Mouse (Mus musculus) liver, embryonic 15.5 days (tissue): ENCODE measurements around the gene Atp10b. TPM values are rescaled to one million over a fixed set of nuclear protein-coding genes. Genes with fewer than 3 reads are reported as not detected.

Experiments
- ATAC-seq: fragments of 200-750 bp; cut with Nextera tagmentation; 2 replicates; pipeline ENCODE4 v1.8.0; 2017; ENCODE audit warnings: moderate number of reproducible peaks, mild to moderate bottlenecking, moderate library complexity; ENCODE audit not compliant: insufficient read depth
- H3K27ac ChIP-seq: fragments of 300-500 bp; sonication (generic); replicated peaks from 2 replicates; pipeline ENCODE4 v1.5.1; 2015; ENCODE audit warnings: mild to moderate bottlenecking, inconsistent platforms
- H3K27me3 ChIP-seq: fragments of 300-500 bp; sonication (generic); 2 replicates; pipeline ENCODE4 v1.6.1; 2015; ENCODE audit warnings: mild to moderate bottlenecking, inconsistent platforms
- H3K36me3 ChIP-seq: fragments of 300-500 bp; sonication (generic); replicated peaks from 2 replicates; pipeline ENCODE4 v1.6.1; 2015; ENCODE audit warnings: moderate library complexity, mild to moderate bottlenecking, inconsistent platforms
- H3K4me1 ChIP-seq: fragments of 300-500 bp; sonication (generic); replicated peaks from 2 replicates; pipeline ENCODE4 v1.6.1; 2015; ENCODE audit warnings: inconsistent platforms
- H3K4me2 ChIP-seq: fragments of 300-500 bp; sonication (generic); 2 replicates; pipeline ENCODE4 v1.6.1; 2015; ENCODE audit warnings: moderate library complexity, mild to moderate bottlenecking, inconsistent platforms
- H3K4me3 ChIP-seq: fragments of 300-500 bp; sonication (generic); replicated peaks from 2 replicates; pipeline ENCODE4 v1.5.1; 2015; ENCODE audit warnings: mild to moderate bottlenecking, inconsistent platforms
- H3K9ac ChIP-seq: fragments of 300-500 bp; sonication (generic); 2 replicates; pipeline ENCODE4 v1.6.1; 2015; ENCODE audit warnings: moderate library complexity, mild to moderate bottlenecking, inconsistent platforms
- H3K9me3 ChIP-seq: fragments of 300-500 bp; sonication (generic); replicated peaks from 2 replicates; pipeline ENCODE4 v1.6.1; 2016; ENCODE audit warnings: inconsistent platforms
- WGBS: fragments of 180-500 bp; shearing (Covaris S2); methylation state at CpG from one replicate; pipeline ENCODE4 v1.1.7; 2015; ENCODE audit warnings: mixed read lengths; ENCODE audit not compliant: insufficient replicate concordance; 5-methylcytosine and 5-hydroxymethylcytosine counted together
- polyA plus RNA-seq: library from polyadenylated mRNA; unstranded; fragments of >200 nt; fragmentation: Nextera tagmentation; extraction: Ambion mirVana; gene quantifications from 2 replicates; pipeline ENCODE4 v1.2.1, GENCODE M21; 2015

Atp10b gene
- polyA plus RNA-seq, 1 experiment from 2014 or later: 0.02 TPM

DNA sequence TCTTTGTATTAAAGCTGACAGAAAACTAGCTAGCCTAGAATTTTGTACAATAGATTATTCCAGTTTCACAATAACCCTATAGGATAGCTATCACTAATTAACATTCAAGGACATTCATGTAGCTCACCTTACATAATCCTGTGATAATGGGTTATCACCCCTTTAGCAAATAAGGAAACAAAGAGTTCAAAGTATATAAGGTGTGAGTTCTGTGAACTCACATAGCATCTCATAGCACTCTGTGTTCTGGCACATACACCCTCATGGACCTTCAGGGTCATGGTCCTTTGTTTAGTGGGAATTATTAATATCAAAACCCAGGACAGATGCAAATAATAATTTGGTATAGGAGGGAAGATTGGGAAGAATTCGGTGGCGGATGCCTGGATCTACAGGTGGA is 50.4 kb downstream of the Atp10b start:
- H3K4me2 ChIP-seq: no peak overlapping the region
- H3K36me3 ChIP-seq: no peaks in the 10 kb centered on the region
- H3K9me3 ChIP-seq: no peaks in the 10 kb centered on the region
- no peak overlapping the region for H3K4me3 ChIP-seq
- H3K4me1 ChIP-seq: no peaks in the 10 kb centered on the region
- H3K9ac ChIP-seq: no peak overlapping the region
- no peak overlapping the region for H3K27ac ChIP-seq
- no peaks in the 10 kb centered on the region for H3K27me3 ChIP-seq
- 78% methylated on average over 2 of the region's 2 CpGs for WGBS
- no peak for ATAC-seq

DNA sequence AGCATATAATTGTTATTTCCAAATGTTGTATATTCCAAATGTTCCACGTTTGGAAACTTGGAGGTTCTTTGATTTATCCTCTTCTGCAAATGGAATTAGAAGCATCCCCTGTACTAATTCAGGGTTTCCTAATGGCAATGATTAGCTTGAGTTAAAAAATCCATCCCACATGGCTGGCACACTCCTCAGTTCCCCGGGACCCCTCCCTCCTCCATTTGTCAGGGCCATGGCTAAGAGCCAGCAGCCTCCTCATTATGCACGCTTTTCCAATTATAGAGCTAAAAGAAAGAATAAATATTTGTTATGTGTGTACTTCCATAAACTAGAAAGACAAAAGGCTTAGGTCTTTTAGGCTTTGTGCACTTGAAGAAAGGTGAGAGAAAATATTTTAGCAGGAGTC is 53.9 kb downstream of the Atp10b start:
- H3K9me3 ChIP-seq: no peaks in the 10 kb centered on the region
- H3K36me3 ChIP-seq: no peaks in the 10 kb centered on the region
- H3K27me3 ChIP-seq: no peaks in the 10 kb centered on the region
- no peak overlapping the region for H3K4me2 ChIP-seq
- H3K4me1 ChIP-seq: no peaks in the 10 kb centered on the region
- no peak for ATAC-seq
- no peak overlapping the region for H3K9ac ChIP-seq
- H3K27ac ChIP-seq: no peak overlapping the region
- 64% methylated on average over 3 of the region's 3 CpGs for WGBS
- H3K4me3 ChIP-seq: no peak overlapping the region

DNA sequence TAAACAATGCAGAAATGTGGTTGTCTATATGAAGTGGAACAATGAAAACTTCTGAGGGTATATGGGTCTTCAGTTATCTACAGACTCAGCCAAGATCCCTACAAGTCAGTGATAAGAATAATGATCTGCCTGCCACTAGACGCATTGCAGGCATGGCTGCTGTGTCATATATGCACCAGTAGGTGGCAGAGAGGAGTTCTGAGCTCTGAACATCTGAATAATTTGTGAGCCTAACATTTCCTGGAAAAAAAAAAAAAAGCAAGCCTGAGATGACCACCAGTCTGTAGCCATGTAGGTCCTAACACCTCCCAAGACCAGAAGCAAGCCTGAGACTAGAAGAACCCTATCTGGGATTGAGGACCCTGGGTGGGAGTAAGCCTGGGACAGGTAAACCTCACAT is 63.5 kb downstream of the Atp10b start:
- H3K27me3 ChIP-seq: no peaks in the 10 kb centered on the region
- 26% methylated on average over 1 of the region's 1 CpGs for WGBS
- ATAC-seq: no peak

DNA sequence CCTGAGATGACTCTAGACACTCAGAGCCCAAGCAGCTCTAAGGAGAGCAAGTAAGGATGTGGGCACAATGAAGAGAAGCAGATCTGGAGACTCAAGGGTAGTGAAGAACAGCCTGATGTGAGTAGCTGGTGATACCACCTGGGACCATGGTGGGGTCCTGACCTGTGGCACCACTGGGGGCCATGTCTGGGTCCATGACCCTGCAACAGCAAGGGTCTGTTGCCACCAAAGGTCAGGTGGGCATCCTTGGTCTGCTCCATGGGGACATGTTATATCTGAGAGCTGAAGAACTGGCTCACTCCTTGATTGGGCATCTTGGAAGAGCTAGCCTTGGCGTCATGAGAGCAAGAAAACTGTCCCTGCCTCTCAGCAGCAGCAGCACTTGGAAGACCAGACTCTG is 64.1 kb downstream of the Atp10b start:
- Histone ChIP-seq H3K4me2 (no peak overlapping the region), H3K36me3 (no peaks in the 10 kb centered on the region), H3K27me3 (no peaks in the 10 kb centered on the region), H3K4me1 (no peaks in the 10 kb centered on the region), H3K4me3 (no peak overlapping the region), H3K9ac (no peak overlapping the region), H3K9me3 (no peaks in the 10 kb centered on the region), H3K27ac (no peak overlapping the region)
- WGBS: 57% methylated on average over 1 of the region's 1 CpGs
- no peak for ATAC-seq

More for the DNA sequence above, 63.5 kb downstream of the Atp10b start:
- Histone ChIP-seq H3K36me3 (no peaks in the 10 kb centered on the region), H3K4me3 (no peak overlapping the region), H3K4me1 (no peaks in the 10 kb centered on the region), H3K9ac (no peak overlapping the region), H3K4me2 (no peak overlapping the region), H3K9me3 (no peaks in the 10 kb centered on the region), H3K27ac (no peak overlapping the region)

DNA sequence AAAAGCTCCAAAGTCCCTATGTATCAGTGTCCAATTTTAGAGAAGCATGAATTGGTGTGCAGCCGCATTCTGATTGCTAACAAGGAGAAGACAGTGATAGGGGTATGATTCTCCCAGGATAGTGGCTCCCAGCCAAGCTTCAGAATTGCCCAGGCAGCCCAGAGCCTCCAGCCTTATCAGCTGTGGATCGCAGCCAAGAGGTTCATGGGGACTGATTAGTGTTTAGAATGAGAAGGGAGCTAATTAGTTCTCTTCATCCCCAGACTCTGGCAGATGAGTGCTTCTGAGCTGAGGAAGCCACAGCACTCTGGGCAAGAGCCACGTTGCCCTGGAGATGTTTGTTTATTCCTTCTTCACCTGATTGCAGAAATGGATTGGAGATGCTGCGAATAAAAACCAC is 67.3 kb downstream of the Atp10b start:
- ATAC-seq: no peak
- WGBS: 37% methylated on average over 4 of the region's 4 CpGs

DNA sequence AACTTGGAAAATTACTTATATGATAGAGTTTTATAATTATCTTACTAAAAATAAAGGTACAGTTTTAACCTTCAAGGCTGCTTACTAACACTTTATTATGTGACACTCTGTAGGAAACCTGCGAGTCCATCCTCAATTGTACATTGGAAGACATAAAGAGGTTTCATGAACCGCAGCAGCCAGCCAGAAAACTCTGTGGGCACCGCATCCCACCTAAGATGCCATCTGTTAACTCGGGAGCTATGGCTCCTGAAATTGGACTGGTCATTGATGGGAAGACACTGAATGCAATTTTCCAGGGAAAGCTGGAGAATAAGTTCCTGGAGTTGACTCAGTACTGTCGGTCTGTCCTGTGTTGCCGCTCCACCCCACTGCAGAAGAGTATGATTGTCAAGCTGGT is 80.6 kb downstream of the Atp10b start:
- H3K4me1 ChIP-seq: no peaks in the 10 kb centered on the region
- H3K4me3 ChIP-seq: no peak overlapping the region
- H3K9ac ChIP-seq: no peak overlapping the region
- 78% methylated on average over 6 of the region's 6 CpGs for WGBS
- H3K9me3 ChIP-seq: no peaks in the 10 kb centered on the region
- no peak for ATAC-seq
- no peak overlapping the region for H3K27ac ChIP-seq
- H3K27me3 ChIP-seq: no peaks in the 10 kb centered on the region
- H3K36me3 ChIP-seq: no peaks in the 10 kb centered on the region
- H3K4me2 ChIP-seq: no peak overlapping the region

More for the DNA sequence above, 67.3 kb downstream of the Atp10b start:
- Histone ChIP-seq H3K9ac (no peak overlapping the region), H3K4me1 (no peaks in the 10 kb centered on the region), H3K36me3 (no peaks in the 10 kb centered on the region), H3K4me2 (no peak overlapping the region), H3K4me3 (no peak overlapping the region), H3K9me3 (no peaks in the 10 kb centered on the region), H3K27ac (no peak overlapping the region), H3K27me3 (no peaks in the 10 kb centered on the region)

DNA sequence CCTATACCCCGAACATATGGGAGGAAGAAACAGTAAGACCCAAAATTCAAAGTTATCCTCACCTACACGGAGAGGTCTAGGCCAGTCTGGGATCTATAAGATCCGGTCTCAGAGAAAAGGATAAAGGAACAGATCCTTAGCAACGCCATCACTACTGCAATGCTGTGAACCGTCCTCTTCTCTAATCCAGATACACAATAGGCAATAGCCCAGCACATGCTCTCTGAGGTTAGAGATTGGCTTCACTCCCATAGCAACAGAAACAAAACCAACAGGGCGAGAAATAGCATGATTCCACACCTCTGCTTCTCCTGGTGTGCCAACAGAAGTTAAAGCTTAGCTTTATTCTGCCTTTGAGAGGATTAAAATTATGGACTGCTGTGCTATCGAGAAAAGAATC is 82.4 kb downstream of the Atp10b start:
- Histone ChIP-seq H3K4me1 (no peaks in the 10 kb centered on the region), H3K9ac (no peak overlapping the region), H3K4me2 (no peak overlapping the region), H3K27ac (no peak overlapping the region), H3K4me3 (no peak overlapping the region), H3K27me3 (no peaks in the 10 kb centered on the region), H3K36me3 (no peaks in the 10 kb centered on the region), H3K9me3 (no peaks in the 10 kb centered on the region)
- WGBS: 60% methylated on average over 7 of the region's 7 CpGs
- no peak for ATAC-seq

DNA sequence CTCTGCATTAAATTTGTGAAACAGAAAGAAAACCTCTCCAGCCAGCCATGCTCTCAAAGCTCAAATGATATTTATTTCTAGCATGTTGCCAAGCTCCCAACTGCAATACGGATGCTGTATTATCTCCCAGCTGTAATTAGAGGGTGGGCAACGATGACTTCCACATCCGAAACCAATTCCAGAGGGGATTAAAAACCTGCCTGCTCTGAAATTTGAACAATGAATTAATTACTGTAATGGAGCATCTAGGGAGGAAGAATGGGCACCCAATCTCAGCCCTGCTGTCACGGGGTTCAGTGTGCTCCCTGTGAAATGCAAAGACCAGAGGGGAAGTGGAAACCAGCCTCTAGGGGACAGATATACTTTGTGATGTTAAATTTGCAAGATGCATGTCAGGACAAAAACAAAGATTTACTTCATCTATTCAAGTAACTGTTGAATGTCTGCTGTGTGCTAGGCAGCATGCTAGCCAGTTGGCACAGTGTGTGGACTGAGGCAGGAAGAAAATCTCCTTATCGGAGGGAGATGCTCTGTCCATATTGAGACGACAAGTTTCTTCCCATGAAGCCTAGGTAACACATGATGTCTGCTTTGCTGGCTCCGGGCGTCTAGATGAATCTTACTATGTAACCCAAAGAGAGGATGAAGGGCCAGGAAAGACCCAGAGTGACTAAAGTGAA is 86.8 kb downstream of the Atp10b start:
- Histone ChIP-seq H3K36me3 (no peaks in the 10 kb centered on the region), H3K4me3 (no peak overlapping the region), H3K4me1 (no peaks in the 10 kb centered on the region), H3K9ac (no peak overlapping the region), H3K27ac (no peak overlapping the region), H3K27me3 (no peaks in the 10 kb centered on the region), H3K4me2 (no peak overlapping the region), H3K9me3 (no peaks in the 10 kb centered on the region)
- no peak for ATAC-seq
- WGBS: 61% methylated on average over 8 of the region's 8 CpGs

DNA sequence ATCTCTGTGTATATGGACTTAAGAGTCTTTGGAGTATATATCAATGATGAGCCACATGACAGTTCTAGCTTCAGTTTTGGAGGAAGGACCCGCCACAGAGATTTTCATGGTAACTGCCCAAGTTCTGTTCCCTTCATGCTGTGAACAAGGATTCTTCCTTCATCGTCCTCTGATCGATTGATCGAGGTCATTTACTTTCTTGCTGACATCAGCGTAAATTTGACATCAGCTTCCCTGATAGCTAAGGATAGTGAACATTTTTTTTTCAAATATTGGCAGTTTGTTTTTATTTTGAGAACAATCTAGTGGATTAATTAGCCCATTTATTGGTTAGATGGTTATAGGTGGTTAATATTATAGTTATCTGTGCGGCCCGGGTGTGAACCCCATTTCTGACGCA is 90.1 kb downstream of the Atp10b start:
- Histone ChIP-seq H3K9ac (no peak overlapping the region), H3K4me1 (no peaks in the 10 kb centered on the region), H3K4me3 (no peak overlapping the region), H3K4me2 (no peak overlapping the region), H3K27ac (no peak overlapping the region), H3K36me3 (no peaks in the 10 kb centered on the region), H3K27me3 (no peaks in the 10 kb centered on the region), H3K9me3 (no peaks in the 10 kb centered on the region)
- no peak for ATAC-seq
- WGBS: 77% methylated on average over 8 of the region's 8 CpGs

DNA sequence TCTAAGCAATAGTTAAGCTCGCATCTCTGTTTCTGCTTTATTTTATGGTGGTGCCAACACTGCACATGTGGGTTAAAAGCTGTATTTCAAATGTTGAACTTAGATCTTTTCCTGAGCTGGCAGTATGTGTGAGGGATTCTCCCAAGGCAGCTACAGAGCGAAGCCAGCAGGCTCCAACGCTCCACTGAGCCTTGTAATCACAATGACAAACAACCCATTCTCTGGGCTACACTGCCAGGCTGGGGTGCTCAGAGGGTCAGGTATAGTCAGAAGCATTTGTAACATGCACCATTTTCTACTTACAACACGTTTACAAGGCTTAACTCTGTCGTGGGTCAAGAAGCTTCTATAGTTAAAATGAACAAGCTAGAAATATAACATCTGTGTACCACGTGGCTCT is 103.4 kb downstream of the Atp10b start:
- Histone ChIP-seq H3K27me3 (no peaks in the 10 kb centered on the region), H3K36me3 (no peaks in the 10 kb centered on the region), H3K27ac (no peak overlapping the region), H3K9ac (no peak overlapping the region), H3K4me1 (no peaks in the 10 kb centered on the region), H3K4me3 (no peak overlapping the region), H3K9me3 (no peaks in the 10 kb centered on the region), H3K4me2 (no peak overlapping the region)
- 50% methylated on average over 6 of the region's 6 CpGs for WGBS
- no peak for ATAC-seq

DNA sequence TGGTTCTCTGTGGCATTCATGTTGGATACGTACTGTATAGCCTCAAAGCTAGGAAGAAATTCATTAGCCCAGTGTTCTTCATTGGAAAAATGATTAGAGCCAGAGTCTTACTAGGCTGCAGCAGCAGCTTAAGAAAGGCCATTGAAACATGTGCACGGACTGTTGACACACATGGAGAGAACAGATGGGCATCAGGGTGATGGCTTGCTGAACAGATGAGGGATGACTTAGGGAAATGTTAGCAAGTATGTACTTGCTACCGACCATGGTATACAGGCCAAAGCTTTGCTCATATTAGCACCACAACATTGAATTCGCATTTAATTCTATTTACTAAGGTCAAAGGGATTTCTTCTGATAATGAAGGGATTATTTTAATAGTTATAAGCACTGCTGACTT is 105.6 kb downstream of the Atp10b start:
- no peak for ATAC-seq
- Histone ChIP-seq H3K4me1 (no peaks in the 10 kb centered on the region), H3K4me2 (no peak overlapping the region), H3K27ac (no peak overlapping the region), H3K4me3 (no peak overlapping the region), H3K36me3 (no peaks in the 10 kb centered on the region), H3K9me3 (no peaks in the 10 kb centered on the region), H3K27me3 (no peaks in the 10 kb centered on the region), H3K9ac (no peak overlapping the region)
- 62% methylated on average over 4 of the region's 4 CpGs for WGBS

DNA sequence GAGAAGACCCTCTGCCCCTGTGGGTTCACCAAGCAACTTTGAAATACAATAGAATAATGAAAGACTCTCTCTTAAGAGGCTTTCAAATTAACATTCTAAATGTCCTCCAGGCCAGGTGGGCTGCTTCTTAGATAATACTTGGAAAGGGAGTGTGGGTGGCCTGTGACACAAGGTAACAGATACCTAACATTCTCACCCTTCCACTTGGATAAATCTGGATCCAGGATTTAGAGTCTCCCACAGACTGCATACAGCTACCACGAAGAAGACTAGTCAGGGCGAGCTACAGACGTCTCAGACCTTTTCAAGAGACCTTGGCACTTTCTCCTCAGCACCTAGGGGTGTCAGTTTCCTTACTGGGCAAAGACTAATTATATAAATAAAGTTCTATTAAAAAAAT is 107.6 kb downstream of the Atp10b start:
- Histone ChIP-seq H3K27me3 (no peaks in the 10 kb centered on the region), H3K27ac (no peak overlapping the region), H3K9ac (no peak overlapping the region), H3K4me1 (no peaks in the 10 kb centered on the region), H3K4me2 (no peak overlapping the region), H3K4me3 (no peak overlapping the region), H3K36me3 (no peaks in the 10 kb centered on the region), H3K9me3 (no peaks in the 10 kb centered on the region)
- no peak for ATAC-seq
- 51% methylated on average over 3 of the region's 3 CpGs for WGBS
